Mouse (Mus musculus): ENCODE data around the gene Tmem126b. TPM values are rescaled to one million over a fixed set of nuclear protein-coding genes. Genes with fewer than 3 reads are reported as not detected.

Tmem126b gene
- polyA plus RNA-seq, 1 experiment from 2014 or later: 12.4 TPM

Other genes with a start within 250 kb of the Tmem126b start
- gene Ccdc83, start 210.2 kb downstream of the Tmem126b start, polyA plus RNA-seq (2015; fragmentation: Nextera tagmentation; extraction: Ambion mirVana): not detected in 2 replicates
- 0.77 and 0.93 TPM in 2 replicates for gene Sytl2, start 173.7 kb downstream of the Tmem126b start, polyA plus RNA-seq (2015; fragmentation: Nextera tagmentation; extraction: Ambion mirVana)
- 0.15 and 0.30 TPM in 2 replicates for gene Ccdc89, start 49.4 kb downstream of the Tmem126b start, polyA plus RNA-seq (2015; fragmentation: Nextera tagmentation; extraction: Ambion mirVana)
- 13.7 and 13.8 TPM in 2 replicates for gene Crebzf, start 33.3 kb downstream of the Tmem126b start, polyA plus RNA-seq (2015; fragmentation: Nextera tagmentation; extraction: Ambion mirVana)
- gene Tmem126a, start 18.8 kb downstream of the Tmem126b start, polyA plus RNA-seq (2015; fragmentation: Nextera tagmentation; extraction: Ambion mirVana): 62.5 and 65.8 TPM in 2 replicates
- 0.52 and 0.65 TPM in 2 replicates for gene Dlg2, start 671 bp upstream of the Tmem126b start, polyA plus RNA-seq (2015; fragmentation: Nextera tagmentation; extraction: Ambion mirVana)

Measured in liver, embryonic 13.5 days (tissue).